Mouse (Mus musculus): ENCODE measurements around the gene Rgl1. TPM values are rescaled to one million over a fixed set of nuclear protein-coding genes. Genes with fewer than 3 reads are reported as not detected.

Gene Rgl1
- polyA plus RNA-seq, 2 experiments, result 28.5 to 40.5 TPM

DNA sequence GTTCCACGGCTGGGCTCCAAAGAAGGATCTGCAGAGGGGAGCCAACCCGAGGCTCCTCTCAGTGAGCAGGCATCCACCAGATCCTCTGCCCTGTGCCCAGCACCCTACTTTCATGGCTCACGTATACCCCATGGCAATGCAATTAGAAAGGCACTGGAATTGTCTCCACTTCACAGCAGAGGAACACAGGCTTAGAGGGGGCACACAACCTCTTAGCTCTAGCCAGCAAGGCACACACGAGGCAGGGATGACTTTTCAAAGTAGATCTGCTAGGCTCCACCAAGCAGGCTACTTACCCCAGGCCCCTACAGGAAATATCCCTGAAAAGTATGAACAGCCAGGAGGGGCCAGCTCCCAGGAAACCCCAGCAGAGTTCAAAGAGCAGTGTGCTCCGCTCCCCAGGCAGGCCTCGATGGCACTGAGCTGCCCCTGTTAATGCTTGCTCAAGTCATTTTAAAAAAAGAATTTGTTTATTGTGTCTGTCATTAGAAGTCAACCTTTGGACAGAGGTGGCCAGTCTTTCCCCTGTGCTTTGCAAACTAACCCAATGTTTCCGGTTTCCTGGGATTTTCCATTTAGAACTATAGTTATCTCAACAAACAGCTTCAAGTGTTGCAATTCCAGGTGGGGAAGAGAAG is 151.3 kb downstream of the Rgl1 start:
- Histone ChIP-seq H3K27ac (replicated peaks; ENCODE audit: low read depth, low read length) (no peak overlapping the region), H3K9ac (ENCODE audit: low read depth, low read length, severe bottlenecking) (no peak overlapping the region), H3K36me3 (ENCODE audit: control insufficient read depth, insufficient read depth, low read length) (peaks cover 16% of the 10 kb centered on the region; the same call in 1 of the 2 replicates), H3K4me3 (replicated peaks; ENCODE audit: low read length) (no peak overlapping the region), H3K4me1 (ENCODE audit: control insufficient read depth, insufficient read depth, low read length) (peaks cover 15% of the 10 kb centered on the region; the same call in 1 of the 2 replicates), H3K4me2 (replicated peaks; ENCODE audit: low read depth, low read length, severe bottlenecking) (no peak overlapping the region), H3K9me3 (ENCODE audit: control insufficient read depth, low read length) (0 out of 2 replicates have a peak, but pooled peaks cover 3% of the 10 kb centered on the region), H3K27me3 (ENCODE audit: control insufficient read depth, insufficient read depth, low read length) (no peaks in the 10 kb centered on the region)
- no peak for ATAC-seq (ENCODE audit: low FRiP score, low read depth)
- WGBS, result 68% methylated on average over 7 of the region's 7 CpGs
- no peak for DNase-seq (ENCODE audit: low spot score)
- no peak for TF ChIP-seq POLR2A (IDR thresholded peaks at IDR 0.05; ENCODE audit: borderline replicate concordance, extremely low read depth, insufficient read depth, insufficient read length)

DNA sequence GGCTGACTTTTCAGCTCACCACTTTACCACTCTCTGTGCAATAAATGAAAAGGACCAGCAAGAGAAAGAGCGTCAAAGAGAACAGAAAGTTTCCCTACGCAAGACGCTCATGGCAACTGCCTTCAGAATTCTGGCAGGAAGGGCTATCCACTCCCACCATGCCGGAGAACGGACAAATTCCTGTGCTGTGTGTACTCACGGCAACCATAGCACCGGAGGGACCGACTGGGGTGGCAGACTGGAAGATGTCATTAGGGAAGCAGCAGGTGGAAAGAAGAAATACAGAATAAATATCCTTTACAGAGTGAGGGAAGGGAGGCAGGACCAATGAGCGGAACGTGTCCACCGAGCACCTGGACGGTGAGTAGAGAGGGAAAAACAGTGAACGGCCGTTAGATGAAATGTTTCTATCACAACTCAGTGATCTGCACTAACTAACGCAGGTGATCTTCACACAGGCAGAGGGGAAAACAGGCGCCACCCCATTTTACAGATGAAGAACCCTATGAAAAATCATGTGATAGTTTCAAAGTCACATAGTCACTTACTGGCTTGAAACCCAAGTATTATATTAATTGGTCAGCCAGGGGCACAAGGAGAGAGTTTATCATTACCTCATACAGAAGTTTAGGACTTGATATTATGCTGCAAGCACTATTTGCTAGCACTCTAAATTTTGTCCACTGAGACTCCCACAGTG is 152.8 kb downstream of the Rgl1 start:
- Histone ChIP-seq H3K9ac (ENCODE audit: low read depth, low read length, severe bottlenecking) (no peak overlapping the region), H3K36me3 (ENCODE audit: control insufficient read depth, insufficient read depth, low read length) (peaks cover 8% of the 10 kb centered on the region; the same call in 1 of the 2 replicates), H3K27me3 (ENCODE audit: control insufficient read depth, insufficient read depth, low read length) (no peaks in the 10 kb centered on the region), H3K9me3 (ENCODE audit: control insufficient read depth, low read length) (no peaks in the 10 kb centered on the region), H3K4me2 (replicated peaks; ENCODE audit: low read depth, low read length, severe bottlenecking) (no peak overlapping the region), H3K4me1 (ENCODE audit: control insufficient read depth, insufficient read depth, low read length) (peaks cover 21% of the 10 kb centered on the region), H3K27ac (replicated peaks; ENCODE audit: low read depth, low read length) (no peak overlapping the region), H3K4me3 (replicated peaks; ENCODE audit: low read length) (no peak overlapping the region)
- TF ChIP-seq POLR2A (IDR thresholded peaks at IDR 0.05; ENCODE audit: borderline replicate concordance, extremely low read depth, insufficient read depth, insufficient read length), result no peak
- ATAC-seq (ENCODE audit: low FRiP score, low read depth) (no peak), DNase-seq (ENCODE audit: low spot score) (no peak)
- WGBS, result 88% methylated on average over 16 of the region's 16 CpGs

DNA sequence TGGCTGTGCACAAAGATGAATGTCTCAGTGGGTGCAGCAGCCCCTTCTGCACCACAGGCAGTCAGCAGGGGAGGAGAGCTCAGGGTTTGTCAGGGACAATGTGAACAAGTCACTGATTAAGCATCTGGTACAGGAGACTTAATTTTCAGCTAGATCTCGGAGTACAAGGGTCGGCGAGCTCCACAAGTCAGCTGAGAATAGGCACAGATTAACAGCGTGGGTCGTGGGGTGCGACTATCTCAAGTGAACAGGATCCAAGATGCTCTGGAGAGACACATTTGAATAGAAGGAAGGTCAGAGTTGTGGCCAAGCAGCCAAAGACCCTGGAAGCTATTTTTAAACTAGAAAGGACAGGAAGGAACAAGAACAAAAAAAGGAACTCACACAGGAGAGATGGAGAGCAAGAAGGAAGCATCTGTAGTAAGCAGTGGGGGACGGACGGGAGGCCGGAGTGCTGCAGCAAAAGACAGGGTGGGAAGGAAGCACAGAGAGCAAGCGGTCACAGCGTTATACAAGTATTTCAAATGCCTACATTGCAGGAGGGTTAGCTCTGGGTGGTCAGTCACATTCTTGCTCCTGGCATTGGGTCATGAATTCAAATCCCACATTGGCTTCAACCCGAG is 153.5 kb downstream of the Rgl1 start:
- Histone ChIP-seq H3K27ac (replicated peaks; ENCODE audit: low read depth, low read length) (no peak overlapping the region), H3K9me3 (ENCODE audit: control insufficient read depth, low read length) (no peaks in the 10 kb centered on the region), H3K36me3 (ENCODE audit: control insufficient read depth, insufficient read depth, low read length) (peaks cover 8% of the 10 kb centered on the region; the same call in 1 of the 2 replicates), H3K4me1 (ENCODE audit: control insufficient read depth, insufficient read depth, low read length) (peaks cover 25% of the 10 kb centered on the region), H3K27me3 (ENCODE audit: control insufficient read depth, insufficient read depth, low read length) (no peaks in the 10 kb centered on the region), H3K4me3 (replicated peaks; ENCODE audit: low read length) (no peak overlapping the region), H3K9ac (ENCODE audit: low read depth, low read length, severe bottlenecking) (no peak overlapping the region), H3K4me2 (replicated peaks; ENCODE audit: low read depth, low read length, severe bottlenecking) (no peak overlapping the region)
- TF ChIP-seq POLR2A (IDR thresholded peaks at IDR 0.05; ENCODE audit: borderline replicate concordance, extremely low read depth, insufficient read depth, insufficient read length), result no peak
- no peak for ATAC-seq (ENCODE audit: low FRiP score, low read depth)
- no peak for DNase-seq (ENCODE audit: low spot score)
- WGBS, result 88% methylated on average over 12 of the region's 12 CpGs

DNA sequence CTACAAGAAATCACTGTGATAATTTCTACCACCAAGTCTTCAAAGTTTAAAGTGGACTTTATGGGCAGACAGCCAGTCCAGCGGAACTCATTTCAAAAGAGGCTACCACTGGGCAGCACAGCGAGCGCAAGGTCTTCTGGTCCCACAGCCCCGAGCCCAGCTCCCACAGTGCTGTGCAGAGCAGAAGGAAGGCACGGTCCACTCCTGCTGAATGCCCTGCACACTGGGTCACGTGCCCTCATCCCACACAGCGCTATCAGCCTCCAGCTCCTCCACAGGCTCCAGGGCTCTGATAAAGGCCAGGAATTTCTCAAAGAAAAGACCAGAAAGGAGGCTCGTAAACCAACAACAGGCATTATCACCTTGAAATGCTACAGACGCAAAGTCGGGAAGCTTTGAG is 156.6 kb downstream of the Rgl1 start:
- 66% methylated on average over 10 of the region's 10 CpGs for WGBS
- ATAC-seq (ENCODE audit: low FRiP score, low read depth), result no peak
- Histone ChIP-seq H3K4me3 (replicated peaks; ENCODE audit: low read length) (no peak overlapping the region), H3K9me3 (ENCODE audit: control insufficient read depth, low read length) (no peaks in the 10 kb centered on the region), H3K4me1 (ENCODE audit: control insufficient read depth, insufficient read depth, low read length) (peaks cover 26% of the 10 kb centered on the region), H3K27me3 (ENCODE audit: control insufficient read depth, insufficient read depth, low read length) (no peaks in the 10 kb centered on the region), H3K9ac (ENCODE audit: low read depth, low read length, severe bottlenecking) (no peak overlapping the region), H3K27ac (replicated peaks; ENCODE audit: low read depth, low read length) (no peak overlapping the region), H3K36me3 (ENCODE audit: control insufficient read depth, insufficient read depth, low read length) (peaks cover 11% of the 10 kb centered on the region; the same call in 1 of the 2 replicates), H3K4me2 (replicated peaks; ENCODE audit: low read depth, low read length, severe bottlenecking) (no peak overlapping the region)
- DNase-seq (ENCODE audit: low spot score), result no peak
- TF ChIP-seq POLR2A (IDR thresholded peaks at IDR 0.05; ENCODE audit: borderline replicate concordance, extremely low read depth, insufficient read depth, insufficient read length), result no peak

DNA sequence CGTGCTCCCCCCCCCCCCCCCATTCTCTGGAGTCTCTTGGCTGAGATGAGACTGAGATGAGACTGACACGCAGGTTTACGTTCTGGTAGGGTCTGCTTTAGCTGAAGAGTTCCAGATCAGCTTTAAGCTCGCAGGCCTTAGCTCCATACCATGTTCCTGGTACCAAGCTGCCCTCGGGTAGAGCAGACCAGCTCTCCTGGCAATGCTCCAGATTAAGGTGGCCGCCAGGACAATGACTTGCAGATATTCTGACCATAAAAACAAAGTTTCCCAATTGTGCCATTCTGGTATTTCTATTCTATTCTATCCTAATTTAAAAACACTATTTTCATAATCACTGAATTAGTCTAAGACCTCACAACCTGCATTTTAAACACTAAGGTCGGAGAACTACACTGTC is 157.1 kb downstream of the Rgl1 start:
- no peak overlapping the region for H3K27ac ChIP-seq (replicated peaks; ENCODE audit: low read depth, low read length)
- H3K9me3 ChIP-seq (ENCODE audit: control insufficient read depth, low read length), result no peaks in the 10 kb centered on the region
- no peak for TF ChIP-seq POLR2A (IDR thresholded peaks at IDR 0.05; ENCODE audit: borderline replicate concordance, extremely low read depth, insufficient read depth, insufficient read length)
- no peak overlapping the region for H3K9ac ChIP-seq (ENCODE audit: low read depth, low read length, severe bottlenecking)
- H3K36me3 ChIP-seq (ENCODE audit: control insufficient read depth, insufficient read depth, low read length), result peaks cover 11% of the 10 kb centered on the region
- DNase-seq (ENCODE audit: low spot score), result no peak
- H3K4me3 ChIP-seq (replicated peaks; ENCODE audit: low read length), result no peak overlapping the region
- ATAC-seq (ENCODE audit: low FRiP score, low read depth), result no peak
- no peak overlapping the region for H3K4me2 ChIP-seq (replicated peaks; ENCODE audit: low read depth, low read length, severe bottlenecking)
- no peaks in the 10 kb centered on the region for H3K27me3 ChIP-seq (ENCODE audit: control insufficient read depth, insufficient read depth, low read length)
- WGBS, result 74% methylated on average over 7 of the region's 7 CpGs
- H3K4me1 ChIP-seq (ENCODE audit: control insufficient read depth, insufficient read depth, low read length), result peaks cover 26% of the 10 kb centered on the region

Data from limb, embryonic 14.5 days (tissue).